Mouse (Mus musculus): Measurements from ENCODE around the gene Sirt4. TPM values are rescaled to one million over a fixed set of nuclear protein-coding genes. Genes with fewer than 3 reads are reported as not detected.

Gene Sirt4
- total and polyA plus RNA-seq, 2 experiments from 2014 or later: 15.4 to 29.0 TPM

GRCm38 (mm10) chr5:115485489-115486205 is 1.1 kb upstream of the Sirt4 start:
- Histone ChIP-seq H3K27me3 (ENCODE audit: control insufficient read depth, insufficient read depth, low read length) (no peaks in the 10 kb centered on the region), H3K4me3 (ENCODE audit: low read depth, low read length) (no peak overlapping the region), H3K27ac (ENCODE audit: low read depth) (no peak overlapping the region), H3K4me2 (ENCODE audit: low read depth, low read length) (no peak overlapping the region), H3K36me3 (replicated peaks; ENCODE audit: control insufficient read depth, insufficient read depth, low read length) (no peaks in the 10 kb centered on the region), H3K9me3 (replicated peaks; ENCODE audit: control insufficient read depth, low read length) (no peaks in the 10 kb centered on the region), H3K4me1 (ENCODE audit: control insufficient read depth, insufficient read depth) (peaks cover 7% of the 10 kb centered on the region; the same call in 1 of the 2 replicates), H3K9ac (replicated peaks; ENCODE audit: low read depth, low read length) (no peak overlapping the region)
- no peak for ATAC-seq (ENCODE audit: insufficient read depth, low read depth)
- TF ChIP-seq EP300 (IDR thresholded peaks at IDR 0.05; ENCODE audit: low read depth) (no peak), CTCF (IDR thresholded peaks at IDR 0.05; ENCODE audit: low read depth) (no peak)
- no peak for DNase-seq (ENCODE audit: low spot score)
- WGBS: 83% methylated on average over 18 of the region's 18 CpGs

- Histone ChIP-seq H3K27ac (ENCODE audit: low read depth) (peak overlapping the region; percentile 81), H3K9me3 (replicated peaks; ENCODE audit: control insufficient read depth, low read length) (no peaks in the 10 kb centered on the region), H3K4me1 (ENCODE audit: control insufficient read depth, insufficient read depth) (peaks cover 7% of the 10 kb centered on the region; the same call in 1 of the 2 replicates), H3K4me2 (ENCODE audit: low read depth, low read length) (peak overlapping the region; percentile 70), H3K36me3 (replicated peaks; ENCODE audit: control insufficient read depth, insufficient read depth, low read length) (peaks cover 3% of the 10 kb centered on the region; the same call in 1 of the 2 replicates), H3K27me3 (ENCODE audit: control insufficient read depth, insufficient read depth, low read length) (no peaks in the 10 kb centered on the region), H3K4me3 (ENCODE audit: low read depth, low read length) (peak overlapping the region; percentile 49), H3K9ac (replicated peaks; ENCODE audit: low read depth, low read length) (peak overlapping the region; percentile 62)
- 61% methylated on average over 5 of the region's 5 CpGs for WGBS
- no peak for ATAC-seq (ENCODE audit: insufficient read depth, low read depth)
- no peak for TF ChIP-seq EP300 (IDR thresholded peaks at IDR 0.05; ENCODE audit: low read depth)
- no peak for TF ChIP-seq CTCF (IDR thresholded peaks at IDR 0.05; ENCODE audit: low read depth)
- DNase-seq (ENCODE audit: low spot score): no peak
Observed at GRCm38 (mm10) chr5:115484996-115485395, 471 bp upstream of the Sirt4 start.

GRCm38 (mm10) chr5:115483385-115483784 is 1.1 kb downstream of the Sirt4 start:
- Histone ChIP-seq H3K9me3 (replicated peaks; ENCODE audit: control insufficient read depth, low read length) (no peaks in the 10 kb centered on the region), H3K4me1 (ENCODE audit: control insufficient read depth, insufficient read depth) (0 out of 2 replicates have a peak, but pooled peaks cover 4% of the 10 kb centered on the region), H3K27me3 (ENCODE audit: control insufficient read depth, insufficient read depth, low read length) (no peaks in the 10 kb centered on the region), H3K4me3 (ENCODE audit: low read depth, low read length) (no peak overlapping the region), H3K27ac (ENCODE audit: low read depth) (no peak overlapping the region), H3K36me3 (replicated peaks; ENCODE audit: control insufficient read depth, insufficient read depth, low read length) (peaks cover 11% of the 10 kb centered on the region), H3K9ac (replicated peaks; ENCODE audit: low read depth, low read length) (no peak overlapping the region), H3K4me2 (ENCODE audit: low read depth, low read length) (no peak overlapping the region)
- DNase-seq (ENCODE audit: low spot score) (no peak), ATAC-seq (ENCODE audit: insufficient read depth, low read depth) (no peak)
- no peak for TF ChIP-seq EP300 (IDR thresholded peaks at IDR 0.05; ENCODE audit: low read depth)
- TF ChIP-seq CTCF (IDR thresholded peaks at IDR 0.05; ENCODE audit: low read depth): no peak
- WGBS: 55% methylated on average over 6 of the region's 6 CpGs

GRCm38 (mm10) chr5:115482390-115483265 is 1.9 kb downstream of the Sirt4 start:
- DNase-seq (ENCODE audit: low spot score): no peak
- Histone ChIP-seq H3K27ac (ENCODE audit: low read depth) (no peak overlapping the region), H3K4me2 (ENCODE audit: low read depth, low read length) (no peak overlapping the region), H3K36me3 (replicated peaks; ENCODE audit: control insufficient read depth, insufficient read depth, low read length) (peaks cover 12% of the 10 kb centered on the region), H3K4me3 (ENCODE audit: low read depth, low read length) (no peak overlapping the region), H3K9me3 (replicated peaks; ENCODE audit: control insufficient read depth, low read length) (no peaks in the 10 kb centered on the region), H3K27me3 (ENCODE audit: control insufficient read depth, insufficient read depth, low read length) (no peaks in the 10 kb centered on the region), H3K9ac (replicated peaks; ENCODE audit: low read depth, low read length) (no peak overlapping the region), H3K4me1 (ENCODE audit: control insufficient read depth, insufficient read depth) (0 out of 2 replicates have a peak, but pooled peaks cover 4% of the 10 kb centered on the region)
- no peak for ATAC-seq (ENCODE audit: insufficient read depth, low read depth)
- no peak for TF ChIP-seq EP300 (IDR thresholded peaks at IDR 0.05; ENCODE audit: low read depth)
- no peak for TF ChIP-seq CTCF (IDR thresholded peaks at IDR 0.05; ENCODE audit: low read depth)
- 59% methylated on average over 38 of the region's 38 CpGs for WGBS

- no peak for TF ChIP-seq EP300 (IDR thresholded peaks at IDR 0.05; ENCODE audit: low read depth)
- no peak for TF ChIP-seq CTCF (IDR thresholded peaks at IDR 0.05; ENCODE audit: low read depth)
- 0 out of 2 replicates have a peak, but pooled peaks cover 4% of the 10 kb centered on the region for H3K4me1 ChIP-seq (ENCODE audit: control insufficient read depth, insufficient read depth)
- no peak for ATAC-seq (ENCODE audit: insufficient read depth, low read depth)
Observed at GRCm38 (mm10) chr5:115480101-115480500, 4.4 kb downstream of the Sirt4 start.

More at GRCm38 (mm10) chr5:115480101-115480500, 4.4 kb downstream of the Sirt4 start:
- no peak for DNase-seq (ENCODE audit: low spot score)
- no peak overlapping the region for H3K27ac ChIP-seq (ENCODE audit: low read depth)
- no peaks in the 10 kb centered on the region for H3K27me3 ChIP-seq (ENCODE audit: control insufficient read depth, insufficient read depth, low read length)
- H3K36me3 ChIP-seq (replicated peaks; ENCODE audit: control insufficient read depth, insufficient read depth, low read length): peaks cover 13% of the 10 kb centered on the region
- 44% methylated on average over 27 of the region's 27 CpGs for WGBS
- H3K4me2 ChIP-seq (ENCODE audit: low read depth, low read length): peak overlapping the region; percentile 37
- no peak overlapping the region for H3K4me3 ChIP-seq (ENCODE audit: low read depth, low read length)
- H3K9me3 ChIP-seq (replicated peaks; ENCODE audit: control insufficient read depth, low read length): no peaks in the 10 kb centered on the region
- no peak overlapping the region for H3K9ac ChIP-seq (replicated peaks; ENCODE audit: low read depth, low read length)
